Mouse (Mus musculus) spleen, adult 10 weeks (tissue): Measurements from ENCODE around the gene Ampd1. TPM values are rescaled to one million over a fixed set of nuclear protein-coding genes. Genes with fewer than 3 reads are reported as not detected.

Source experiments
- polyA plus RNA-seq: library from polyadenylated mRNA; stranded (reverse); fragments of 350-450 nt; fragmentation: Illumina TruSeq; extraction: RNeasy Lipid Tissue Mini Kit (QIAGEN cat#74804); gene quantifications from one replicate; pipeline ENCODE4 v1.2.3, GENCODE M21; 2015; ENCODE audit warnings: low replicate concordance; ENCODE audit not compliant: insufficient read depth

Gene Ampd1
- polyA plus RNA-seq, result 4.2 TPM

DNA sequence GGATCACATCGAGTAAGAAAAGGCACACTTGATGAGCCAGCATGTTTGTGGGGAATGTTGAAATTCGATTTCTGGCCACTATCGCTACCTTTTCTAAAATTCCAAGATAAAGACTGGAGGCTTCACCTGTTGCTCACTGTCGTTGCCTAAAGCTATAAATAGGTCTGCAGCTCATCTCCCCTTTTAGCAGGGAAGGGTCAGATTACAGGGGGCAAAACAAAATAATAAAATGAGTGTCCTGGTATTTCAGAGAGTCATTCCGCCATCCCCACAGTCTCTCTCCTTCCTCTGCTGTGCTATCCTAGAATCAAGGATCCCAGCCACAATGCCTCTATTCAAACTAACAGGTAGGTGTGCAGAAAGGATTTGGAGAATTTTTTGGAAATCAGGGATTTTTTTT lies at the start of gene Ampd1:
Gene Ampd1, plus strand, starts transcription at position 244 of the 400 bp plus-strand sequence.

GRCm38 (mm10) chr3:103058207-103059157 lies 15.3 kb upstream of the Ampd1 start, which contains the start of gene Nras:
TSS of gene Nras (plus strand) at chr3:103058285.

DNA sequence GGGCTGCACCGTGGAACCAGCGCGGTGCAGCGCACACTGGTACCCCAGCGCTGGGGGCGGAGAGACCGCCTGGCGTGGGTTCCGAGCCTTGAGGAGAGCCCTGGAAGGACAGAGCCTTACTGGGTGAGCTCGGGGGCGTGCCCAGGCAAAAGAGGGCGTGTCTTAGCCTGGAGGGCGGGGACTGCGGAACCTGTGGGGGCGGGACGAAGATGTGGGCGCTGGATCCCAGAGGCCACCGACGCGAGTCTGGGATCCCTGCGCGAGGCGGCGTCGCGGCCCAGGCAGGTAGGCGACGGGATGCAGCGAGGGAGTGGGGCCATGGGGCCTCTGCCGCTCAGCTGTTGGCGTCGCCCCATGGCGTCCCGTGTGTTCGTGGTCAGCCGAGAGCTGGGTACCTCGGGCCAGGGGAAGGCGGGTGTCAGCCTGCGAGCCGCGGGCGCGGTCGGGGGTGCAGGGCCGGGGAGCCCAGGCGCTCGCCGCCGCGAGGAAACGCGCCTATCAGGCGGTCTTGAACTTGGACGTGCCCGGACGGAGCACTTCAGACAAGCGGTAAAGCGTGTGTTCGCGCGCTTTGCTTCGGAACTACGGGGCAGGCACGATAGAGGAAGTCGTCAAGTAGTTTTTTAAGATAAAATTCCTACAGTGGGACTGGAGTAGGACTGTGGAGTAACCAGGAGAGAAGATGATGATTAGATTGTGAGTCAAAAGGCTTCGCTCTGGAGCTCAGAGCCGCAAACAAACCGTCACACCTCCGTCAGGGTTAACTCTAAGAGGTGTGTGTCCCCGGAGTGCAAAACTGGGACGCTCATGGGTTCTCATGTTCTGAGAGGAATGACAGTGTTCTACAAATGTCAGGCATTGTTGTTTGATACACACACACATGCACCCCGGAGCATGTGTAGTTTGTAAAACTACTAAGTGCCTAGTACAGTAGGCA lies 28.9 kb downstream of the Ampd1 start, which contains the start of gene Dennd2c:
Gene Dennd2c, plus strand, starts transcription at position 151 of the 937 bp plus-strand sequence.

Other genes starting within 250 kb of the Ampd1 start
- gene Sycp1, start 137.9 kb upstream of the Ampd1 start, polyA plus RNA-seq, result not detected
- gene Nr1h5, start 109.9 kb upstream of the Ampd1 start, polyA plus RNA-seq, result not detected
- gene Sike1, start 78.3 kb upstream of the Ampd1 start, polyA plus RNA-seq, result 93.6 TPM
- gene Csde1, start 53.6 kb upstream of the Ampd1 start, polyA plus RNA-seq, result 337 TPM
- 97.2 TPM for gene Nras, start 15.7 kb upstream of the Ampd1 start, polyA plus RNA-seq
- gene Dennd2c, start 28.6 kb downstream of the Ampd1 start, polyA plus RNA-seq, result 3.1 TPM
- gene Bcas2, start 97.6 kb downstream of the Ampd1 start, polyA plus RNA-seq, result 110 TPM
- gene Trim33, start 205.3 kb downstream of the Ampd1 start, polyA plus RNA-seq, result 58.1 TPM